Mouse (Mus musculus) urinary bladder, postnatal 36 days (tissue): ENCODE measurements around the gene Mucl3.

Experiments used
- DNase-seq, 2 experiments: peaks; one replicate each; pipeline ENCODE4 v3.0.0; 2022; ENCODE audit warnings: low spot score in 2 of 2, mixed read lengths in 1 of 2

Mucl3 gene

GRCm38 (mm10) chr17:35635699-35636111, 7.8 kb downstream of the Mucl3 start:
- peak; percentile 54 to 58 for DNase-seq

- no peak for DNase-seq
Observed at GRCm38 (mm10) chr17:35635202-35635601, 8.3 kb downstream of the Mucl3 start.

GRCm38 (mm10) chr17:35633992-35634391, 9.5 kb downstream of the Mucl3 start:
- DNase-seq, result no peak

- no peak for DNase-seq
Observed at GRCm38 (mm10) chr17:35626537-35626936, 17.0 kb downstream of the Mucl3 start, which contains the start of gene Gm9573. Gene Gm9573 (minus strand): TSS chr17:35626637.

GRCm38 (mm10) chr17:35617127-35617526, 26.4 kb downstream of the Mucl3 start:
- no peak for DNase-seq

- DNase-seq, result no peak
Observed at GRCm38 (mm10) chr17:35601736-35602354, 41.6 kb downstream of the Mucl3 start.

GRCm38 (mm10) chr17:35601249-35601648, 42.2 kb downstream of the Mucl3 start, which contains the start of gene Sfta2:
Gene Sfta2 (plus strand): TSS chr17:35601549.
- no peak for DNase-seq

GRCm38 (mm10) chr17:35597399-35597798, 46.1 kb downstream of the Mucl3 start:
- DNase-seq, result no peak

- DNase-seq, result no peak
Observed at GRCm38 (mm10) chr17:35594456-35594855, 49.0 kb downstream of the Mucl3 start.

GRCm38 (mm10) chr17:35593786-35594185, 49.7 kb downstream of the Mucl3 start:
- no peak for DNase-seq

- DNase-seq, result no peak
Observed at GRCm38 (mm10) chr17:35592131-35592530, 51.4 kb downstream of the Mucl3 start.

- DNase-seq, result no peak
Observed at GRCm38 (mm10) chr17:35591731-35592130, 51.8 kb downstream of the Mucl3 start.

GRCm38 (mm10) chr17:35591219-35591578, 52.3 kb downstream of the Mucl3 start:
- DNase-seq, result no peak

GRCm38 (mm10) chr17:35590410-35591218, 52.9 kb downstream of the Mucl3 start:
- peak; percentile 74 to 81 for DNase-seq

- DNase-seq, result no peak
Observed at GRCm38 (mm10) chr17:35588387-35588786, 55.1 kb downstream of the Mucl3 start.

- DNase-seq, result no peak
Observed at GRCm38 (mm10) chr17:35587291-35587690, 56.2 kb downstream of the Mucl3 start.
